Mouse (Mus musculus) forebrain, postnatal 0 days (tissue): Measurements from ENCODE around the gene Arl6. TPM values are rescaled to one million over a fixed set of nuclear protein-coding genes. Genes with fewer than 3 reads are reported as not detected.

Experiments used
- ATAC-seq: fragments of 200-750 bp; cut with Nextera tagmentation; 2 replicates; pipeline ENCODE4 v1.8.0; 2017; ENCODE audit warnings: mild to moderate bottlenecking, moderate library complexity
- DNase-seq: peaks from one replicate; pipeline ENCODE4 v3.0.0-alpha.2; 2015
- H3K27ac ChIP-seq: fragments of 300-500 bp; sonication (generic); 2 replicates; pipeline ENCODE4 v1.5.1; 2014; ENCODE audit warnings: low read depth, mild to moderate bottlenecking, antibody characterized with exemption, low read length, moderate library complexity, mixed read lengths
- H3K27me3 ChIP-seq: fragments of 300-500 bp; sonication (generic); 2 replicates; pipeline ENCODE4 v1.6.1; 2014; ENCODE audit warnings: mild to moderate bottlenecking, low read length, mixed read lengths; ENCODE audit not compliant: insufficient read depth
- H3K36me3 ChIP-seq: fragments of 300-500 bp; sonication (generic); 2 replicates; pipeline ENCODE4 v1.6.1; 2014; ENCODE audit warnings: mild to moderate bottlenecking, moderate library complexity; ENCODE audit not compliant: insufficient read depth
- H3K4me1 ChIP-seq: fragments of 300-500 bp; sonication (generic); 2 replicates; pipeline ENCODE4 v1.6.1; 2014; ENCODE audit warnings: antibody characterized with exemption; ENCODE audit not compliant: insufficient read depth
- H3K4me2 ChIP-seq: fragments of 300-500 bp; sonication (generic); 2 replicates; pipeline ENCODE4 v1.6.1; 2014; ENCODE audit warnings: low read depth, mild to moderate bottlenecking, moderate library complexity
- H3K4me3 ChIP-seq: fragments of 300-500 bp; sonication (generic); 2 replicates; pipeline ENCODE4 v1.5.1; 2014; ENCODE audit warnings: low read depth, low read length, mixed read lengths
- H3K9ac ChIP-seq: fragments of 300-500 bp; sonication (generic); 2 replicates; pipeline ENCODE4 v1.6.1; 2014; ENCODE audit warnings: mild to moderate bottlenecking
- H3K9me3 ChIP-seq: fragments of 300-500 bp; sonication (generic); 2 replicates; pipeline ENCODE4 v1.6.1; 2016; ENCODE audit warnings: low read length
- CTCF ChIP-seq: sonication (generic); IDR thresholded peaks from 2 replicates; pipeline ENCODE4 v1.5.1; 2016; ENCODE audit warnings: antibody characterized with exemption, control low read depth, low read depth
- WGBS: fragments of 180-500 bp; shearing (Covaris S2); extraction: QIAGEN DNeasy Blood & Tissue Kit; methylation state at CpG from one replicate; pipeline ENCODE4 v1.1.7; 2014; 5-methylcytosine and 5-hydroxymethylcytosine counted together
- polyA plus RNA-seq: library from polyadenylated mRNA; unstranded; fragments of >200 nt; fragmentation: Nextera tagmentation; extraction: Ambion mirVana; gene quantifications from 2 replicates; pipeline ENCODE4 v1.2.1, GENCODE M21; 2015
- total RNA-seq: library from RNA; depleted of rRNA; stranded (reverse); fragments of >200 nt; gene quantifications from 2 replicates; pipeline ENCODE4 v1.2.3, GENCODE M21; 2014

Gene Arl6
- total and polyA plus RNA-seq, 2 experiments from 2014 or later = 37.3 to 64.6 TPM

- peak; percentile 83 for ATAC-seq
- WGBS = 2% methylated on average over 84 of the region's 90 CpGs
- TF ChIP-seq CTCF = no peak
Measured at GRCm38 (mm10) chr16:59600311-59601251, 38.6 kb downstream of the Arl6 start, which contains the start of gene Crybg3. Gene Crybg3, minus strand, starts transcription at chr16:59600979.

GRCm38 (mm10) chr16:59599411-59600265 is 39.6 kb downstream of the Arl6 start:
- Histone ChIP-seq H3K9me3 (no peaks in the 10 kb centered on the region), H3K36me3 (no peaks in the 10 kb centered on the region), H3K4me3 (peak overlapping the region; percentile 74), H3K27me3 (no peaks in the 10 kb centered on the region), H3K4me2 (peak overlapping the region; percentile 95), H3K27ac (no peak overlapping the region), H3K4me1 (no peaks in the 10 kb centered on the region), H3K9ac (peak overlapping the region; percentile 56)
- WGBS = 23% methylated on average over 17 of the region's 17 CpGs
- ATAC-seq (no peak), DNase-seq (peak; percentile 13)
- TF ChIP-seq CTCF = no peak

More at GRCm38 (mm10) chr16:59600311-59601251, 38.6 kb downstream of the Arl6 start, which contains the start of gene Crybg3:
- H3K9me3 ChIP-seq = no peaks in the 10 kb centered on the region
- peak within 1 kb of the TSS; percentile 50; the same call in 1 of the 2 replicates for H3K27ac ChIP-seq
- H3K4me2 ChIP-seq = peak within 1 kb of the TSS; percentile 95
- no peaks in the 10 kb centered on the region for H3K27me3 ChIP-seq
- no peaks in the 10 kb centered on the region for H3K36me3 ChIP-seq
- H3K4me3 ChIP-seq = peak within 1 kb of the TSS; percentile 74
- peak; percentile 54 for DNase-seq
- no peaks in the 10 kb centered on the region for H3K4me1 ChIP-seq
- peak within 1 kb of the TSS; percentile 56 for H3K9ac ChIP-seq

- Histone ChIP-seq H3K9me3 (no peaks in the 10 kb centered on the region), H3K36me3 (no peaks in the 10 kb centered on the region), H3K4me1 (no peaks in the 10 kb centered on the region), H3K9ac (no peak overlapping the region), H3K27me3 (no peaks in the 10 kb centered on the region), H3K27ac (no peak overlapping the region), H3K4me2 (0 out of 2 replicates have a peak overlapping the region, but pooled peaks have one; percentile 95), H3K4me3 (no peak overlapping the region)
- no peak for ATAC-seq
- WGBS = 22% methylated on average over 4 of the region's 4 CpGs
- DNase-seq = no peak
- no peak for TF ChIP-seq CTCF
Measured at GRCm38 (mm10) chr16:59598997-59599396, 40.2 kb downstream of the Arl6 start.

- ATAC-seq = no peak
- TF ChIP-seq CTCF = no peak
- no peak overlapping the region for H3K4me2 ChIP-seq
- H3K9ac ChIP-seq = no peak overlapping the region
- DNase-seq = no peak
- H3K36me3 ChIP-seq = no peaks in the 10 kb centered on the region
- H3K4me3 ChIP-seq = no peak overlapping the region
- no peak overlapping the region for H3K27ac ChIP-seq
- 97% methylated on average over 6 of the region's 6 CpGs for WGBS
- no peaks in the 10 kb centered on the region for H3K4me1 ChIP-seq
- H3K27me3 ChIP-seq = no peaks in the 10 kb centered on the region
- H3K9me3 ChIP-seq = no peaks in the 10 kb centered on the region
Measured at GRCm38 (mm10) chr16:59597256-59597655, 41.9 kb downstream of the Arl6 start.

- H3K4me2 ChIP-seq = no peak overlapping the region
- no peak for TF ChIP-seq CTCF
- WGBS = 89% methylated on average over 3 of the region's 3 CpGs
- no peaks in the 10 kb centered on the region for H3K9me3 ChIP-seq
- H3K36me3 ChIP-seq = no peaks in the 10 kb centered on the region
- no peak overlapping the region for H3K9ac ChIP-seq
- ATAC-seq (no peak), DNase-seq (no peak)
- H3K27ac ChIP-seq = no peak overlapping the region
- no peaks in the 10 kb centered on the region for H3K27me3 ChIP-seq
- no peaks in the 10 kb centered on the region for H3K4me1 ChIP-seq
- H3K4me3 ChIP-seq = no peak overlapping the region
Measured at GRCm38 (mm10) chr16:59594714-59595113, 44.5 kb downstream of the Arl6 start.

- Histone ChIP-seq H3K9me3 (no peaks in the 10 kb centered on the region), H3K9ac (no peak overlapping the region), H3K4me1 (no peaks in the 10 kb centered on the region), H3K27me3 (no peaks in the 10 kb centered on the region), H3K36me3 (no peaks in the 10 kb centered on the region), H3K4me3 (no peak overlapping the region), H3K4me2 (no peak overlapping the region), H3K27ac (no peak overlapping the region)
- WGBS = 80% methylated on average over 6 of the region's 6 CpGs
- no peak for TF ChIP-seq CTCF
- DNase-seq = no peak
- no peak for ATAC-seq
Measured at GRCm38 (mm10) chr16:59590790-59591189, 48.4 kb downstream of the Arl6 start.
